Mouse (Mus musculus): ENCODE data around the gene Wdr59. TPM values are rescaled to one million over a fixed set of nuclear protein-coding genes. Genes with fewer than 3 reads are reported as not detected.

Gene Wdr59
- total RNA-seq, 2 experiments from 2014 or later, result 0.98 to 2.5 TPM

GRCm38 (mm10) chr8:111424646-111425045, 97.2 kb downstream of the Wdr59 start:
- ATAC-seq (replicated peaks; ENCODE audit: low FRiP score, poor library complexity, severe bottlenecking), result no peak

- ATAC-seq (replicated peaks; ENCODE audit: low FRiP score, poor library complexity, severe bottlenecking), result no peak
Measured at GRCm38 (mm10) chr8:111424181-111424580, 97.7 kb downstream of the Wdr59 start.

- no peak for ATAC-seq (replicated peaks; ENCODE audit: low FRiP score, poor library complexity, severe bottlenecking)
Measured at GRCm38 (mm10) chr8:111422614-111423013, 99.3 kb downstream of the Wdr59 start.

- no peak for ATAC-seq (replicated peaks; ENCODE audit: low FRiP score, poor library complexity, severe bottlenecking)
Measured at GRCm38 (mm10) chr8:111419171-111419570, 102.7 kb downstream of the Wdr59 start.

GRCm38 (mm10) chr8:111418601-111419000, 103.3 kb downstream of the Wdr59 start:
- no peak for ATAC-seq (replicated peaks; ENCODE audit: low FRiP score, poor library complexity, severe bottlenecking)

- no peak for ATAC-seq (replicated peaks; ENCODE audit: low FRiP score, poor library complexity, severe bottlenecking)
Measured at GRCm38 (mm10) chr8:111417222-111417621, 104.7 kb downstream of the Wdr59 start.

- no peak for ATAC-seq (replicated peaks; ENCODE audit: low FRiP score, poor library complexity, severe bottlenecking)
Measured at GRCm38 (mm10) chr8:111403391-111403790, 118.5 kb downstream of the Wdr59 start.

Other genes with a start within 250 kb of the Wdr59 start
- 117 and 127 TPM in 2 replicates for gene Rfwd3, start 221.9 kb downstream of the Wdr59 start, total RNA-seq (2015; ENCODE audit: low replicate concordance)
- 133 and 138 TPM in 2 replicates for gene Rfwd3, start 221.9 kb downstream of the Wdr59 start, total RNA-seq (2017; ENCODE audit: low replicate concordance)
- 15.1 and 20.5 TPM in 2 replicates for gene Mlkl, start 183.9 kb downstream of the Wdr59 start, total RNA-seq (2015; ENCODE audit: low replicate concordance)
- 3.0 and 9.1 TPM in 2 replicates for gene Mlkl, start 183.9 kb downstream of the Wdr59 start, total RNA-seq (2017; ENCODE audit: low replicate concordance)
- gene Fa2h, start 128.3 kb downstream of the Wdr59 start, total RNA-seq (2015; ENCODE audit: low replicate concordance), result not detected in 2 replicates
- gene Fa2h, start 128.3 kb downstream of the Wdr59 start, total RNA-seq (2017; ENCODE audit: low replicate concordance), result not detected in 2 replicates
- 7.9 and 19.7 TPM in 2 replicates for gene Znrf1, start 14.0 kb upstream of the Wdr59 start, total RNA-seq (2015; ENCODE audit: low replicate concordance)
- gene Znrf1, start 14.0 kb upstream of the Wdr59 start, total RNA-seq (2017; ENCODE audit: low replicate concordance), result 4.8 and 13.7 TPM in 2 replicates
- gene Ldhd, start 108.3 kb upstream of the Wdr59 start, total RNA-seq (2015; ENCODE audit: low replicate concordance), result not detected in 2 replicates
- 0.15 TPM in 1 of 2 replicates, not detected in the other for gene Ldhd, start 108.3 kb upstream of the Wdr59 start, total RNA-seq (2017; ENCODE audit: low replicate concordance)
- 3.6 and 11.3 TPM in 2 replicates for gene Zfp1, start 121.3 kb upstream of the Wdr59 start, total RNA-seq (2015; ENCODE audit: low replicate concordance)
- gene Zfp1, start 121.3 kb upstream of the Wdr59 start, total RNA-seq (2017; ENCODE audit: low replicate concordance), result 2.1 TPM in 1 of 2 replicates, not detected in the other
- gene Ctrb1, start 168.9 kb upstream of the Wdr59 start, total RNA-seq (2015; ENCODE audit: low replicate concordance), result not detected in 2 replicates
- not detected in 2 replicates for gene Ctrb1, start 168.9 kb upstream of the Wdr59 start, total RNA-seq (2017; ENCODE audit: low replicate concordance)
- gene Bcar1, start 221.7 kb upstream of the Wdr59 start, total RNA-seq (2015; ENCODE audit: low replicate concordance), result not detected in 2 replicates
- 0.64 TPM in 1 of 2 replicates, not detected in the other for gene Bcar1, start 221.7 kb upstream of the Wdr59 start, total RNA-seq (2017; ENCODE audit: low replicate concordance)

Measured in erythroid progenitor cell, adult 5-6 weeks (primary cell).